Mouse (Mus musculus) brain, embryonic 14.5 days (tissue): ENCODE measurements at regions not wholly inside any gene's neighbourhood (a gene's known extent, or its start where the extent isn't known, plus 50 kb on each side); places are given as distances from the start of the nearest gene placed in this dataset.

Source experiments
- CTCF ChIP-seq: fragments of 200-500 bp; IDR thresholded peaks from 2 replicates; pipeline ENCODE4 v1.5.1; 2012; ENCODE audit warnings: inconsistent platforms, mild to moderate bottlenecking, moderate library complexity, borderline replicate concordance; ENCODE audit not compliant: insufficient read depth, insufficient read length; ENCODE audit errors: extremely low read depth
- POLR2A ChIP-seq: fragments of 200-500 bp; IDR thresholded peaks from 2 replicates; pipeline ENCODE4 v1.6.1; 2012; ENCODE audit warnings: mild to moderate bottlenecking, inconsistent platforms, borderline replicate concordance; ENCODE audit not compliant: poor library complexity, insufficient read depth, insufficient read length, severe bottlenecking; ENCODE audit errors: extremely low read depth

DNA sequence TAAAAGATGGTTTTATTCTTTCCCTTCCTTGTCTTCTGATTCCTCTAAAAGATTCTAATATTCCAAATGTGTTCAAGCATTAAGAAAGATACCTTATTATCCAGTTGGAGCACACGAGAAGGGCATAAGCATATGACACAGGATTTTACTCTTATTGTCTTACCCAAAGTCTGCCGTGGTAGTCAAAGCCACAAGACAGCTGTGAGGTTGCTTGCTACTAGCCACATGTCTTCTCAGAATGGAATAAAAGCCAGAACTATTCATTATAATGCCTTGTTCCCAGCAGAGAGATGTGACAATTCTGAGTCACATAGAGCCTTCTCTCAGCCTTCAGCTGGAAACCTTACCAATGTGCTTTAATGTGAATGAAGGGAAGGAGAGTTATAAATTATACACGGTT lies 71.5 kb downstream of the Pdha2 start:
- TF ChIP-seq CTCF: no peak
- no peak for TF ChIP-seq POLR2A
